Mouse (Mus musculus) heart, embryonic 12.5 days (tissue): ENCODE results near the gene March9. TPM values are rescaled to one million over a fixed set of nuclear protein-coding genes. Genes with fewer than 3 reads are reported as not detected.
"Not testable (repeated sequence)": the region's sequence is repeated elsewhere in the genome, so short reads cannot be mapped to it uniquely, and the experiment has no call there.

Experiments
- ATAC-seq: fragments of 200-750 bp; cut with Nextera tagmentation; 2 replicates; pipeline ENCODE4 v1.8.0; 2017; ENCODE audit warnings: moderate TSS enrichment, moderate library complexity; ENCODE audit not compliant: insufficient number of reproducible peaks, low FRiP score
- H3K27ac ChIP-seq: fragments of 300-500 bp; sonication (generic); 2 replicates; pipeline ENCODE4 v1.5.1; 2016; ENCODE audit warnings: mild to moderate bottlenecking, moderate library complexity; ENCODE audit not compliant: poor library complexity, severe bottlenecking
- H3K27me3 ChIP-seq: fragments of 300-500 bp; sonication (generic); replicated peaks from 2 replicates; pipeline ENCODE4 v1.6.1; 2016; ENCODE audit warnings: mild to moderate bottlenecking, moderate library complexity
- H3K36me3 ChIP-seq: fragments of 300-500 bp; sonication (generic); 2 replicates; pipeline ENCODE4 v1.6.1; 2016; ENCODE audit warnings: mild to moderate bottlenecking, moderate library complexity
- H3K4me1 ChIP-seq: fragments of 300-500 bp; sonication (generic); replicated peaks from 2 replicates; pipeline ENCODE4 v1.6.1; 2016; ENCODE audit warnings: mild to moderate bottlenecking
- H3K4me2 ChIP-seq: fragments of 300-500 bp; sonication (generic); 2 replicates; pipeline ENCODE4 v1.6.1; 2016; ENCODE audit warnings: mild to moderate bottlenecking, moderate library complexity
- H3K4me3 ChIP-seq: fragments of 300-500 bp; sonication (generic); 2 replicates; pipeline ENCODE4 v1.5.1; 2016; ENCODE audit warnings: mild to moderate bottlenecking
- H3K9ac ChIP-seq: fragments of 300-500 bp; sonication (generic); 2 replicates; pipeline ENCODE4 v1.6.1; 2016; ENCODE audit warnings: mild to moderate bottlenecking, moderate library complexity
- H3K9me3 ChIP-seq: fragments of 300-500 bp; sonication (generic); replicated peaks from 2 replicates; pipeline ENCODE4 v1.6.1; 2016; ENCODE audit warnings: mild to moderate bottlenecking, moderate library complexity
- WGBS: fragments of 180-500 bp; shearing (Covaris S2); methylation state at CpG from one replicate; pipeline ENCODE4 v1.1.7; 2016; 5-methylcytosine and 5-hydroxymethylcytosine counted together
- polyA plus RNA-seq: library from polyadenylated mRNA; unstranded; fragments of >200 nt; fragmentation: Nextera tagmentation; extraction: Ambion mirVana; gene quantifications from 2 replicates; pipeline ENCODE4 v1.2.1, GENCODE M21; 2016

Gene March9
- polyA plus RNA-seq, 1 experiment from 2014 or later, result 0.28 TPM

GRCm38 (mm10) chr10:127070190-127071121 is 10.5 kb upstream of the March9 start, which contains the start of gene Tspan31:
Gene Tspan31, minus strand, starts transcription at chr10:127070264.
- WGBS, result 2% methylated on average over 36 of the region's 36 CpGs

GRCm38 (mm10) chr10:127069281-127070189 is 9.6 kb upstream of the March9 start:
- Histone ChIP-seq H3K36me3 (peaks cover 43% of the 10 kb centered on the region), H3K9ac (peak overlapping the region; percentile 90), H3K27ac (peak overlapping the region; percentile 91), H3K4me1 (peaks cover 33% of the 10 kb centered on the region), H3K4me3 (peak overlapping the region; percentile 86), H3K4me2 (peak overlapping the region; percentile 75), H3K27me3 (no peaks in the 10 kb centered on the region), H3K9me3 (no peaks in the 10 kb centered on the region)
- ATAC-seq, result peak; percentile 24; the same call in 1 of the 2 replicates
- 6% methylated on average over 30 of the region's 30 CpGs for WGBS

More at GRCm38 (mm10) chr10:127070190-127071121, 10.5 kb upstream of the March9 start, which contains the start of gene Tspan31:
- peak within 1 kb of the TSS; percentile 91 for H3K27ac ChIP-seq
- no peaks in the 10 kb centered on the region for H3K9me3 ChIP-seq
- peak within 1 kb of the TSS; percentile 87 for H3K4me2 ChIP-seq
- peaks cover 34% of the 10 kb centered on the region for H3K36me3 ChIP-seq
- H3K27me3 ChIP-seq, result peaks cover 8% of the 10 kb centered on the region
- ATAC-seq, result peak; percentile 88
- H3K9ac ChIP-seq, result peak within 1 kb of the TSS; percentile 90
- peaks cover 23% of the 10 kb centered on the region for H3K4me1 ChIP-seq
- peak within 1 kb of the TSS; percentile 86 for H3K4me3 ChIP-seq

GRCm38 (mm10) chr10:127068360-127069038 is 8.5 kb upstream of the March9 start:
- Histone ChIP-seq H3K4me3 (peak overlapping the region; percentile 86), H3K27me3 (no peaks in the 10 kb centered on the region), H3K9me3 (no peaks in the 10 kb centered on the region), H3K27ac (no peak overlapping the region), H3K36me3 (peaks cover 43% of the 10 kb centered on the region), H3K9ac (peak overlapping the region; percentile 90), H3K4me1 (peaks cover 33% of the 10 kb centered on the region), H3K4me2 (peak overlapping the region; percentile 75)
- WGBS, result 79% methylated on average over 9 of the region's 9 CpGs
- ATAC-seq, result no peak

- Histone ChIP-seq H3K27ac (no peak overlapping the region), H3K4me1 (peaks cover 33% of the 10 kb centered on the region), H3K9me3 (no peaks in the 10 kb centered on the region), H3K4me3 (no peak overlapping the region), H3K9ac (no peak overlapping the region), H3K36me3 (peaks cover 43% of the 10 kb centered on the region), H3K27me3 (peaks cover 3% of the 10 kb centered on the region), H3K4me2 (no peak overlapping the region)
- 88% methylated on average over 14 of the region's 14 CpGs for WGBS
- ATAC-seq, result no peak
Measured at GRCm38 (mm10) chr10:127066519-127067018, 6.6 kb upstream of the March9 start.

GRCm38 (mm10) chr10:127065981-127066380 is 6.0 kb upstream of the March9 start:
- WGBS, result 57% methylated on average over 9 of the region's 9 CpGs
- H3K27me3 ChIP-seq, result peaks cover 9% of the 10 kb centered on the region
- peaks cover 29% of the 10 kb centered on the region for H3K4me1 ChIP-seq
- no peak for ATAC-seq
- no peak overlapping the region for H3K27ac ChIP-seq
- H3K9me3 ChIP-seq, result no peaks in the 10 kb centered on the region
- H3K36me3 ChIP-seq, result peaks cover 43% of the 10 kb centered on the region
- H3K9ac ChIP-seq, result no peak overlapping the region
- no peak overlapping the region for H3K4me3 ChIP-seq
- H3K4me2 ChIP-seq, result peak overlapping the region; percentile 28

- peak overlapping the region; percentile 78 for H3K4me2 ChIP-seq
- peak overlapping the region; percentile 70 for H3K4me3 ChIP-seq
- no peak for ATAC-seq
- no peaks in the 10 kb centered on the region for H3K9me3 ChIP-seq
- peaks cover 37% of the 10 kb centered on the region for H3K4me1 ChIP-seq
- peak overlapping the region; percentile 91 for H3K9ac ChIP-seq
- peaks cover 25% of the 10 kb centered on the region for H3K27me3 ChIP-seq
- peaks cover 43% of the 10 kb centered on the region for H3K36me3 ChIP-seq
- H3K27ac ChIP-seq, result peak overlapping the region; percentile 78
- 13% methylated on average over 37 of the region's 37 CpGs for WGBS
Measured at GRCm38 (mm10) chr10:127063913-127064870, 4.2 kb upstream of the March9 start.

- H3K27me3 ChIP-seq, result peaks cover 33% of the 10 kb centered on the region
- WGBS, result under 1% methylated on average over 45 of the region's 46 CpGs
- peak; percentile 95 for ATAC-seq
- peak within 1 kb of the TSS; percentile 91 for H3K9ac ChIP-seq
- H3K4me3 ChIP-seq, result peak within 1 kb of the TSS; percentile 70
- peak within 1 kb of the TSS; percentile 78 for H3K27ac ChIP-seq
- H3K9me3 ChIP-seq, result no peaks in the 10 kb centered on the region
- peak within 1 kb of the TSS; percentile 78 for H3K4me2 ChIP-seq
- peaks cover 35% of the 10 kb centered on the region for H3K4me1 ChIP-seq
- H3K36me3 ChIP-seq, result peaks cover 38% of the 10 kb centered on the region
Measured at GRCm38 (mm10) chr10:127063239-127063872, 3.4 kb upstream of the March9 start, which contains the start of gene Cdk4. Gene Cdk4, plus strand, starts transcription at chr10:127063534.

- Histone ChIP-seq H3K9ac (no peak overlapping the region), H3K4me2 (no peak overlapping the region), H3K9me3 (no peaks in the 10 kb centered on the region), H3K4me1 (peaks cover 33% of the 10 kb centered on the region), H3K4me3 (no peak overlapping the region), H3K27ac (no peak overlapping the region), H3K27me3 (peaks cover 37% of the 10 kb centered on the region), H3K36me3 (peaks cover 30% of the 10 kb centered on the region)
- no peak for ATAC-seq
- WGBS, result 65% methylated on average over 5 of the region's 5 CpGs
Measured at GRCm38 (mm10) chr10:127062503-127062902, 2.5 kb upstream of the March9 start.

GRCm38 (mm10) chr10:127062101-127062500 is 2.1 kb upstream of the March9 start:
- H3K4me2 ChIP-seq, H3K4me3 ChIP-seq, ATAC-seq, H3K27ac ChIP-seq, H3K9me3 ChIP-seq, H3K9ac ChIP-seq: not testable (repeated sequence)
- Histone ChIP-seq H3K36me3 (peaks cover 28% of the 10 kb centered on the region), H3K27me3 (peaks cover 41% of the 10 kb centered on the region), H3K4me1 (peaks cover 33% of the 10 kb centered on the region)
- WGBS, result 72% methylated on average over 4 of the region's 4 CpGs
